Mouse (Mus musculus): Measurements from ENCODE around the gene Tex35. TPM values are rescaled to one million over a fixed set of nuclear protein-coding genes. Genes with fewer than 3 reads are reported as not detected.

Tex35 gene
- polyA plus RNA-seq, 1 experiment from 2014 or later, result 0.20 TPM

GRCm38 (mm10) chr1:157060441-157061135, 47.9 kb downstream of the Tex35 start:
- no peak for ATAC-seq (ENCODE audit: low FRiP score, low TSS enrichment)
- H3K4me2 ChIP-seq (replicated peaks; ENCODE audit: low read depth, low read length), result no peak overlapping the region
- 82% methylated on average over 12 of the region's 12 CpGs for WGBS

GRCm38 (mm10) chr1:157055901-157056300, 52.6 kb downstream of the Tex35 start:
- H3K4me3 ChIP-seq (ENCODE audit: low read length), result no peak overlapping the region
- H3K4me1 ChIP-seq (ENCODE audit: insufficient read depth, low read length), result peaks cover 14% of the 10 kb centered on the region
- 71% methylated on average over 6 of the region's 6 CpGs for WGBS
- H3K36me3 ChIP-seq (ENCODE audit: insufficient read depth, low read length), result no peaks in the 10 kb centered on the region
- H3K9me3 ChIP-seq (ENCODE audit: low read length), result no peaks in the 10 kb centered on the region
- H3K27ac ChIP-seq (ENCODE audit: low read length), result no peak overlapping the region
- no peaks in the 10 kb centered on the region for H3K27me3 ChIP-seq (ENCODE audit: insufficient read depth, low read length)
- no peak overlapping the region for H3K4me2 ChIP-seq (replicated peaks; ENCODE audit: low read depth, low read length)
- ATAC-seq (ENCODE audit: low FRiP score, low TSS enrichment), result no peak
- no peak overlapping the region for H3K9ac ChIP-seq (replicated peaks; ENCODE audit: low read length)

More at GRCm38 (mm10) chr1:157060441-157061135, 47.9 kb downstream of the Tex35 start:
- no peaks in the 10 kb centered on the region for H3K27me3 ChIP-seq (ENCODE audit: insufficient read depth, low read length)
- no peak overlapping the region for H3K9ac ChIP-seq (replicated peaks; ENCODE audit: low read length)
- peaks cover 8% of the 10 kb centered on the region; the same call in 1 of the 2 replicates for H3K4me1 ChIP-seq (ENCODE audit: insufficient read depth, low read length)
- H3K27ac ChIP-seq (ENCODE audit: low read length), result no peak overlapping the region
- H3K36me3 ChIP-seq (ENCODE audit: insufficient read depth, low read length), result no peaks in the 10 kb centered on the region
- H3K9me3 ChIP-seq (ENCODE audit: low read length), result no peaks in the 10 kb centered on the region
- H3K4me3 ChIP-seq (ENCODE audit: low read length), result no peak overlapping the region

GRCm38 (mm10) chr1:157055288-157055831, 53.1 kb downstream of the Tex35 start:
- no peak overlapping the region for H3K27ac ChIP-seq (ENCODE audit: low read length)
- ATAC-seq (ENCODE audit: low FRiP score, low TSS enrichment), result no peak; the same call in 1 of the 2 replicates
- no peaks in the 10 kb centered on the region for H3K36me3 ChIP-seq (ENCODE audit: insufficient read depth, low read length)
- H3K4me2 ChIP-seq (replicated peaks; ENCODE audit: low read depth, low read length), result no peak overlapping the region
- H3K27me3 ChIP-seq (ENCODE audit: insufficient read depth, low read length), result no peaks in the 10 kb centered on the region
- no peak overlapping the region for H3K9ac ChIP-seq (replicated peaks; ENCODE audit: low read length)
- H3K4me3 ChIP-seq (ENCODE audit: low read length), result no peak overlapping the region
- H3K4me1 ChIP-seq (ENCODE audit: insufficient read depth, low read length), result peaks cover 14% of the 10 kb centered on the region
- WGBS, result 33% methylated on average over 11 of the region's 11 CpGs
- H3K9me3 ChIP-seq (ENCODE audit: low read length), result no peaks in the 10 kb centered on the region

- WGBS, result 73% methylated on average over 7 of the region's 7 CpGs
- Histone ChIP-seq H3K9ac (replicated peaks; ENCODE audit: low read length) (no peak overlapping the region), H3K36me3 (ENCODE audit: insufficient read depth, low read length) (no peaks in the 10 kb centered on the region), H3K4me1 (ENCODE audit: insufficient read depth, low read length) (peaks cover 14% of the 10 kb centered on the region), H3K9me3 (ENCODE audit: low read length) (no peaks in the 10 kb centered on the region), H3K27me3 (ENCODE audit: insufficient read depth, low read length) (no peaks in the 10 kb centered on the region), H3K27ac (ENCODE audit: low read length) (no peak overlapping the region), H3K4me3 (ENCODE audit: low read length) (no peak overlapping the region), H3K4me2 (replicated peaks; ENCODE audit: low read depth, low read length) (no peak overlapping the region)
- no peak for ATAC-seq (ENCODE audit: low FRiP score, low TSS enrichment)
These were observed 53.8 kb downstream of the Tex35 start for GRCm38 (mm10) chr1:157054659-157055058.

GRCm38 (mm10) chr1:157049886-157050285, 58.6 kb downstream of the Tex35 start:
- Histone ChIP-seq H3K4me3 (ENCODE audit: low read length) (no peak overlapping the region), H3K27me3 (ENCODE audit: insufficient read depth, low read length) (no peaks in the 10 kb centered on the region), H3K9me3 (ENCODE audit: low read length) (no peaks in the 10 kb centered on the region), H3K4me2 (replicated peaks; ENCODE audit: low read depth, low read length) (no peak overlapping the region), H3K36me3 (ENCODE audit: insufficient read depth, low read length) (no peaks in the 10 kb centered on the region), H3K4me1 (ENCODE audit: insufficient read depth, low read length) (peaks cover 23% of the 10 kb centered on the region), H3K9ac (replicated peaks; ENCODE audit: low read length) (no peak overlapping the region), H3K27ac (ENCODE audit: low read length) (no peak overlapping the region)
- no peak for ATAC-seq (ENCODE audit: low FRiP score, low TSS enrichment)
- 86% methylated on average over 2 of the region's 2 CpGs for WGBS

Other genes starting within 250 kb of the Tex35 start
- gene Ralgps2, start 169.1 kb downstream of the Tex35 start, polyA plus RNA-seq (2015; fragmentation: Nextera tagmentation; extraction: Ambion mirVana), result 59.0 and 59.3 TPM in 2 replicates